Mouse (Mus musculus): Measurements from ENCODE around the gene Abca2. TPM values are rescaled to one million over a fixed set of nuclear protein-coding genes. Genes with fewer than 3 reads are reported as not detected.

Gene Abca2
- total RNA-seq, 2 experiments from 2014 or later: 30.4 to 34.3 TPM

- no peak for DNase-seq (ENCODE audit: low spot score in 2 of 2)
These were observed 64.5 kb downstream of the Abca2 start for GRCm38 (mm10) chr2:25492988-25493387.

DNA sequence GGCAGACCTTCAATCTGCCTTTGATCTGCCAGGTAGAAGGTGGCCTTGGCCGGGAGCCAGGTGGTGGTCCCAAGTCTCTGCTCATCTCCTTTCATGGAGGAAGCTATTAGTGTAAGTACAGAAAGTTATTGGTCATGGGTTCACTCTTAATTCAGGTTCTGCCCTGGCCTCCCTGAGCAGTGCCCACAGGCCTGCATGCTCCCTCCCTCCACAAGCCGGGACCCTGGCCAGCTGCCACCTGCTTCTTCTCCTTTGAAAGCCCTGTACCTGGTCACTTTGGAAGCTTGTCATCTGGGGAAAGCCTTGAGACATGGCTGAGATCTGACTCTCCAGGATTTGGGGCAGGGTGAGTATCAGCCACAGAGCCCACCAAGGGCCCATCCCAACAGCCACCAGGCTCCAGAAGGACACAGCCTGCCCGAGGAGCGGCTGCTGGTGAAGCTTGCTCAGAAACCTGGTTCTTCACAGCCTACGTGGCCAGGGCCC lies 65.0 kb downstream of the Abca2 start, which contains the start of gene Lcn12:
Lcn12 (minus strand) TSS at position 436 of the 486 bp plus-strand sequence.
- DNase-seq (ENCODE audit: low spot score in 2 of 2): no peak

GRCm38 (mm10) chr2:25496462-25496861 lies 68.0 kb downstream of the Abca2 start:
- DNase-seq (ENCODE audit: low spot score in 2 of 2): no peak

Small RNA genes within 50 kb of the gene (microRNA-seq; reads per million reads assigned to microRNA genes)
- 1.1 reads per million for gene Mir3087

Other genes starting within 250 kb of the Abca2 start
- 10 to 100 TPM; 10.2 to 18.4 TPM for gene Nrarp, start 247.9 kb upstream of the Abca2 start, total RNA-seq (2021)
- 10 to 100 TPM; 23.1 to 24.3 TPM for gene Tor4a, start 231.8 kb upstream of the Abca2 start, total RNA-seq (2021)
- 10 to 100 TPM; 64.8 to 65.8 TPM for gene Nelfb, start 217.2 kb upstream of the Abca2 start, total RNA-seq (2021)
- gene Stpg3, start 214.1 kb upstream of the Abca2 start, total RNA-seq (2021): not detected
- gene Fam166a, start 210.0 kb upstream of the Abca2 start, total RNA-seq (2021): under 1 TPM; 0.45 to 0.68 TPM
- 100 to 1,000 TPM; 235 to 257 TPM for gene Tubb4b, start 204.0 kb upstream of the Abca2 start, total RNA-seq (2021)
- under 1 TPM in 1 of 2 experiments, not detected in 1; 0.95 TPM for gene Slc34a3, start 194.3 kb upstream of the Abca2 start, total RNA-seq (2021)
- gene Rnf224, start 191.9 kb upstream of the Abca2 start, total RNA-seq (2021): not detected
- 10 to 100 TPM; 14.3 to 18.7 TPM for gene Rnf208, start 186.4 kb upstream of the Abca2 start, total RNA-seq (2021)
- gene Cysrt1, start 186.3 kb upstream of the Abca2 start, total RNA-seq (2021): not detected
- gene AL732309.1, start 181.8 kb upstream of the Abca2 start, total RNA-seq (2021): 1 to 10 TPM; 4.4 to 5.9 TPM
- 10 to 100 TPM; 28.9 to 38.5 TPM for gene Tmem203, start 173.3 kb upstream of the Abca2 start, total RNA-seq (2021)
- gene Tprn, start 166.1 kb upstream of the Abca2 start, total RNA-seq (2021): 10 to 100 TPM; 15.5 to 18.7 TPM
- 10 to 100 TPM; 56.0 to 56.8 TPM for gene Ssna1, start 156.3 kb upstream of the Abca2 start, total RNA-seq (2021)
- gene Anapc2, start 156.2 kb upstream of the Abca2 start, total RNA-seq (2021): 100 to 1,000 TPM; 110 to 115 TPM
- not detected for gene Tmem210, start 140.6 kb upstream of the Abca2 start, total RNA-seq (2021)
- gene Lrrc26, start 138.8 kb upstream of the Abca2 start, total RNA-seq (2021): not detected
- 10 to 100 TPM; 15.0 to 15.2 TPM for gene Grin1, start 109.5 kb upstream of the Abca2 start, total RNA-seq (2021)
- gene Man1b1, start 96.4 kb upstream of the Abca2 start, total RNA-seq (2021): 10 to 100 TPM; 57.5 to 62.5 TPM
- 10 to 100 TPM; 32.1 to 33.9 TPM for gene Dpp7, start 72.3 kb upstream of the Abca2 start, total RNA-seq (2021)
- 10 to 100 TPM; 18.6 to 24.0 TPM for gene Uap1l1, start 63.0 kb upstream of the Abca2 start, total RNA-seq (2021)
- 1 to 10 TPM; 9.3 to 9.4 TPM for gene Sapcd2, start 56.4 kb upstream of the Abca2 start, total RNA-seq (2021)
- gene Entpd2, start 32.8 kb upstream of the Abca2 start, total RNA-seq (2021): 10 to 100 TPM in 1 of 2 experiments, 1 to 10 TPM in 1; 10.0 to 11.8 TPM
- 100 to 1,000 TPM; 102 to 112 TPM for gene Npdc1, start 29.4 kb upstream of the Abca2 start, total RNA-seq (2021)
- under 1 TPM in 1 of 2 experiments, not detected in 1; 0.82 TPM for gene Fut7, start 5.4 kb upstream of the Abca2 start, total RNA-seq (2021)
- gene Clic3, start 28.1 kb downstream of the Abca2 start, total RNA-seq (2021): 1 to 10 TPM; 1.4 to 1.7 TPM
- gene Paxx, start 32.4 kb downstream of the Abca2 start, total RNA-seq (2021): 10 to 100 TPM; 41.0 to 48.5 TPM
- gene Ptgds, start 41.3 kb downstream of the Abca2 start, total RNA-seq (2021): 1 to 10 TPM; 3.6 to 6.5 TPM
- gene Lcn12, start 65.2 kb downstream of the Abca2 start, total RNA-seq (2021): not detected
- gene Fbxw5, start 72.0 kb downstream of the Abca2 start, total RNA-seq (2021): 100 to 1,000 TPM in 1 of 2 experiments, 10 to 100 TPM in 1; 99.5 to 118 TPM
- gene C8g, start 73.0 kb downstream of the Abca2 start, total RNA-seq (2021): 1 to 10 TPM; 1.0 to 9.9 TPM
- gene Traf2, start 118.2 kb downstream of the Abca2 start, total RNA-seq (2021): 10 to 100 TPM; 19.2 to 20.5 TPM
- gene Edf1, start 129.1 kb downstream of the Abca2 start, total RNA-seq (2021): 100 to 1,000 TPM; 171 to 191 TPM
- 1 to 10 TPM; 4.1 to 7.1 TPM for gene Mamdc4, start 146.1 kb downstream of the Abca2 start, total RNA-seq (2021)
- gene Phpt1, start 146.5 kb downstream of the Abca2 start, total RNA-seq (2021): 10 to 100 TPM; 74.7 to 80.0 TPM
- 1 to 10 TPM; 4.6 to 5.3 TPM for gene Ajm1, start 153.1 kb downstream of the Abca2 start, total RNA-seq (2021)
- gene Rabl6, start 179.8 kb downstream of the Abca2 start, total RNA-seq (2021): 100 to 1,000 TPM; 117 to 128 TPM
- gene Ccdc183, start 189.0 kb downstream of the Abca2 start, total RNA-seq (2021): under 1 TPM in 1 of 2 experiments, not detected in 1; 0.11 TPM
- 10 to 100 TPM; 37.1 to 39.5 TPM for gene Tmem141, start 193.3 kb downstream of the Abca2 start, total RNA-seq (2021)
- 10 to 100 TPM; 10.2 to 14.4 TPM for gene Fcna, start 199.3 kb downstream of the Abca2 start, total RNA-seq (2021)
- under 1 TPM in 1 of 2 experiments, not detected in 1; 0.68 TPM for gene Lcn8, start 224.4 kb downstream of the Abca2 start, total RNA-seq (2021)
- gene Lcn5, start 229.2 kb downstream of the Abca2 start, total RNA-seq (2021): not detected
- gene Lcn6, start 248.1 kb downstream of the Abca2 start, total RNA-seq (2021): not detected